Mouse (Mus musculus): Measurements from ENCODE around the gene 6430548M08Rik.

DNA sequence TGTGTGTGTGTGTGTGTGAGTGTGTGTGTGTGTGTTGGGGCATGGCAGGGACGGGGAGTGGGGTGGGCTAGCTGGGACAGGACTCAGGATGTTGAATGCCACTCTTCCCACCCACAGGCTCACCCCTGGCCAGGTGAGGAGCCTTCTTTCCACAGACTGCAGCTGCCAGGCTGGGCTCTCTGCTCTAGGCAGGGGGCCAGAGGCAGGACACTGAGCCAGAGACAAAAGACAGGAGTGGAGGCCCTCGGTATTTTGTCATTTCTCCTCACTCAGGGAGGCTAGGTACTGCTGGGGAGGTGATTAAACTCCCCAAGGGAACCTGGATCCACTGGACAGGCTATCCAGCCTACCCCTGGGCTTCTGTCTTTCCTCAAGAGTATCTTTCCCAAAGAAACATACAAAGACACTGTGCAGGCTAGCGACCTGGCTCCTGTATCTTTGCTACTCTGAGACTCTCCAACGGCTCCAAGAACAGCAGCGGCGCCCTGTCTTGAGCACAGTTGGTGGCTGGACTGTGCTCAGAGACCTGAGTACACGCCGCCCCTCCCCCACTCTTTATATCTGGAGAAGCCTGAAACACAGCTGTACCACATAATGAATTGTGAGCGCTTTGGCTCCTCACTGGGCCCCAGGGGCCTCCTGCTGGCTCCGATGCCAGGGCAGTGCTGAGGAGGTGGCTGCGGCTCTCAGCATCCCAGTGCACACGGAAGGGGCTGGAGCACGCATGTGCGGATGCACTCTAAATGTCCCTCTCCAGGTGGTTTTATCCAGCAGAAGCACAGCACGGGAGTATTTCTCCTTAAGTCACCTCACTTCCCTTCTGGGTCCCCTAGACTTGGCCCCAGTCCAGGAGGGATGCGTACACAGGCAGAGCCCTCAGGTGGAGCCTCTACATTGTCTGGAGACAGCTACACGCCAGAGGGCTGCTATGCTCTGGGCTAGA is 71.2 kb downstream of the 6430548M08Rik start:
- no peak for TF ChIP-seq CTCF (IDR thresholded peaks at IDR 0.05)
- TF ChIP-seq POLR2A (IDR thresholded peaks at IDR 0.05; ENCODE audit: insufficient read depth, low read depth, low read length): no peak

All from heart, adult 2 months (tissue).